Mouse (Mus musculus) liver, adult 2 months (tissue): ENCODE measurements at regions not wholly inside any gene's neighbourhood (a gene's known extent, or its start where the extent isn't known, plus 50 kb on each side); places are given as distances from the start of the nearest gene placed in this dataset.

Source experiments
- CTCF ChIP-seq: fragments of 200-500 bp; IDR thresholded peaks from 2 replicates; pipeline ENCODE4 v1.5.1; 2011; ENCODE audit warnings: low read depth, low read length, control low read depth
- POLR2A ChIP-seq: fragments of 200-500 bp; IDR thresholded peaks from 2 replicates; pipeline ENCODE4 v1.6.1; 2011; ENCODE audit warnings: low read length, control low read depth; ENCODE audit not compliant: insufficient read depth; ENCODE audit errors: extremely low read depth

GRCm38 (mm10) chr16:23670161-23670560 lies 149.5 kb upstream of the Masp1 start:
- no peak for TF ChIP-seq POLR2A
- TF ChIP-seq CTCF = 0 out of 2 replicates have a peak, but pooled peaks have one; percentile 21
